Mouse (Mus musculus): ENCODE results near the gene Zc2hc1b. TPM values are rescaled to one million over a fixed set of nuclear protein-coding genes. Genes with fewer than 3 reads are reported as not detected.

The Zc2hc1b gene
- not detected in 2 replicates for polyA plus RNA-seq (2012; rRNA removed)

DNA sequence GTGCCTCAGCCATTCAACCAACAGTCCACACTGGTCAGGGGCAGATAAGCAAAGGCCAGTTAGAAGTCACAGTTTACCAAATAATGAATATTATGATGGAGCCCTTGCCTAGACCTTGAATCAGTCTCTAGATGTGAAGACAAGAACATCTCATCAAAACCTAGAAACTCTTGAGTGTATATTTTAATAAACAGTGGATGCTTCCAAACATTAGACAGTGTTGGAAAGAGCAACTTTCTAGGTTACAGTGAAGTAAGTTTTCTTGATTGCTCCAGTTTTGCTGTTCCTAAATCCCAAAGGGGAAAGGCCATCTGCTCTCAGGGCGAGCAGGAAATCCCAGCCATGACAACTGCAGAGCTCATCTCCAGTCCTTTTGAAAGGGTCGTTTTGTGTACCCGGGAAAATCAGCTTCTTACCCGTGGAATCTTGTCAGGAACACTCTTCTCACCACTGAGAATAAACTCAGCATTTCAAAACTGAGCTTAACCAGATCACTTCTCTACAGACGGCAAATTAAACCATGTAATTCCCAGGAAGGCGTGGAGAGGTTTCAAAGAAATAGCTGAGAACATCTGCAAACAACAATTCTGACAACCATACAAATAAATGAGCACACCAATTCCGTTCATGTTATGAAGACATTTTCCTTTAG lies at the start of gene Zc2hc1b:
TSS of gene Zc2hc1b (minus strand) at position 51 of the 652 bp plus-strand sequence.
- Histone ChIP-seq H3K36me3 (ENCODE audit: control insufficient read depth, insufficient read depth, low read length) (peaks cover 8% of the 10 kb centered on the region), H3K27me3 (replicated peaks; ENCODE audit: control insufficient read depth, insufficient read depth, low read length) (no peaks in the 10 kb centered on the region), H3K27ac (ENCODE audit: insufficient read depth, low read depth, low read length) (no peak within 1 kb of the TSS), H3K4me3 (ENCODE audit: insufficient read depth, low read depth, low read length) (no peak within 1 kb of the TSS), H3K4me1 (ENCODE audit: control insufficient read depth, insufficient read depth, low read length) (no peaks in the 10 kb centered on the region)
- 87% methylated on average over 7 of the region's 7 CpGs for WGBS
- no peak for DNase-seq
- no peak for TF ChIP-seq CTCF (conservative IDR thresholded peaks at IDR 0.05; ENCODE audit: insufficient read depth, insufficient read length, low read depth, low read length)
- TF ChIP-seq POLR2A (IDR thresholded peaks at IDR 0.05; ENCODE audit: low read depth, low read length) = no peak

- H3K4me3 ChIP-seq (ENCODE audit: insufficient read depth, low read depth, low read length) = no peak overlapping the region
- WGBS = 92% methylated on average over 7 of the region's 7 CpGs
Measured at GRCm38 (mm10) chr10:13225377-13226063, 47.7 kb upstream of the Zc2hc1b start.

GRCm38 (mm10) chr10:13222135-13222534 lies 44.3 kb upstream of the Zc2hc1b start:
- Histone ChIP-seq H3K4me3 (ENCODE audit: insufficient read depth, low read depth, low read length) (no peak overlapping the region), H3K4me1 (ENCODE audit: control insufficient read depth, insufficient read depth, low read length) (peaks cover 2% of the 10 kb centered on the region; the same call in 1 of the 2 replicates), H3K36me3 (ENCODE audit: control insufficient read depth, insufficient read depth, low read length) (no peaks in the 10 kb centered on the region), H3K27ac (ENCODE audit: insufficient read depth, low read depth, low read length) (no peak overlapping the region), H3K27me3 (replicated peaks; ENCODE audit: control insufficient read depth, insufficient read depth, low read length) (no peaks in the 10 kb centered on the region)
- no peak for TF ChIP-seq CTCF (conservative IDR thresholded peaks at IDR 0.05; ENCODE audit: insufficient read depth, insufficient read length, low read depth, low read length)
- no peak for TF ChIP-seq POLR2A (IDR thresholded peaks at IDR 0.05; ENCODE audit: low read depth, low read length)
- WGBS = 88% methylated on average over 3 of the region's 3 CpGs
- no peak for DNase-seq

More at GRCm38 (mm10) chr10:13225377-13226063, 47.7 kb upstream of the Zc2hc1b start:
- DNase-seq = no peak
- H3K36me3 ChIP-seq (ENCODE audit: control insufficient read depth, insufficient read depth, low read length) = no peaks in the 10 kb centered on the region; the same call in 1 of the 2 replicates
- no peak overlapping the region for H3K27ac ChIP-seq (ENCODE audit: insufficient read depth, low read depth, low read length)
- H3K27me3 ChIP-seq (replicated peaks; ENCODE audit: control insufficient read depth, insufficient read depth, low read length) = no peaks in the 10 kb centered on the region
- TF ChIP-seq CTCF (conservative IDR thresholded peaks at IDR 0.05; ENCODE audit: insufficient read depth, insufficient read length, low read depth, low read length) (no peak), POLR2A (IDR thresholded peaks at IDR 0.05; ENCODE audit: low read depth, low read length) (no peak)
- no peaks in the 10 kb centered on the region for H3K4me1 ChIP-seq (ENCODE audit: control insufficient read depth, insufficient read depth, low read length)

DNA sequence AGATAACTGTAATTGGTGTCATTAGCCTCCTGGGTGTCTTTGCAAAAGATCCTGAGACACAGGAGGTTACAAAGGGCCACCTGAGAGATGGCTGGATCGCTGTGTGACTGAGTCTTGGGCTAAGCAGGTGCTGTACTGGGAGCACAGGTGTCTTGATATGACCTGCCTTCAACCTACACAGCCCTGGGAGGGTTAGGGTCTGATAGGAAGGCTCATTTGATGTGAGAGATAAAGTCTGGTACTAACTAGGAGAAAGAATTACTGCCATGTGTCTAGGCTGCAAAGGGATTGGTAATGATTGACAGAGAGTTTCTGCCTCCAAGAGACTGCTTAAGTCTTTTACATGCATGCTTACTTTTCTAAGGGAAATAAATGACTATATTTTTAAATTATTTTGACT lies 42.2 kb upstream of the Zc2hc1b start:
- H3K36me3 ChIP-seq (ENCODE audit: control insufficient read depth, insufficient read depth, low read length) = no peaks in the 10 kb centered on the region
- no peak overlapping the region for H3K4me3 ChIP-seq (ENCODE audit: insufficient read depth, low read depth, low read length)
- WGBS = 51% methylated on average over 1 of the region's 1 CpGs
- no peak for TF ChIP-seq CTCF (conservative IDR thresholded peaks at IDR 0.05; ENCODE audit: insufficient read depth, insufficient read length, low read depth, low read length)
- no peak for TF ChIP-seq POLR2A (IDR thresholded peaks at IDR 0.05; ENCODE audit: low read depth, low read length)
- H3K27me3 ChIP-seq (replicated peaks; ENCODE audit: control insufficient read depth, insufficient read depth, low read length) = no peaks in the 10 kb centered on the region
- peaks cover 2% of the 10 kb centered on the region; the same call in 1 of the 2 replicates for H3K4me1 ChIP-seq (ENCODE audit: control insufficient read depth, insufficient read depth, low read length)
- H3K27ac ChIP-seq (ENCODE audit: insufficient read depth, low read depth, low read length) = no peak overlapping the region
- DNase-seq = peak; percentile 8

DNA sequence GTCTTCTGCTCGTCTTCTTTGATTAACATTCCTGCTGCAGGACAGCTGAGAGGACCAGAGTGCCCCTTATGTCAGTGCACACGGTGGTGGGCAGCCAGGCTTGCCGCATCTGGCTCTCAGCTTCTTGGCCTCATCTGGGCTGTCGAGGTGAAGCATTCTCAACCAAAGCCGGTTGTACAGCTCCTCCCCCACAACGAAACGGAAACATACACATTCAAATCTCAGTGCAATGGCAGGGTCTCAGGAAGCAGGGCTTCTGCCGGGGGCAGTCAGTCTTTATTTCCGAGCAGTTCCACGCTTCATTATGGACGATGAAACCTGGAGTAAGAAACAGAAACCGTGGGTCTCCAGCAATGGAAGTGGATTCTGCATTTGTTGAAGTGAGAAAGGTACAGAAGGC lies 36.1 kb upstream of the Zc2hc1b start:
- Histone ChIP-seq H3K27ac (ENCODE audit: insufficient read depth, low read depth, low read length) (no peak overlapping the region), H3K36me3 (ENCODE audit: control insufficient read depth, insufficient read depth, low read length) (no peaks in the 10 kb centered on the region), H3K27me3 (replicated peaks; ENCODE audit: control insufficient read depth, insufficient read depth, low read length) (no peaks in the 10 kb centered on the region), H3K4me3 (ENCODE audit: insufficient read depth, low read depth, low read length) (no peak overlapping the region), H3K4me1 (ENCODE audit: control insufficient read depth, insufficient read depth, low read length) (no peaks in the 10 kb centered on the region)
- 69% methylated on average over 12 of the region's 12 CpGs for WGBS
- no peak for DNase-seq
- no peak for TF ChIP-seq POLR2A (IDR thresholded peaks at IDR 0.05; ENCODE audit: low read depth, low read length)
- TF ChIP-seq CTCF (conservative IDR thresholded peaks at IDR 0.05; ENCODE audit: insufficient read depth, insufficient read length, low read depth, low read length) = no peak

DNA sequence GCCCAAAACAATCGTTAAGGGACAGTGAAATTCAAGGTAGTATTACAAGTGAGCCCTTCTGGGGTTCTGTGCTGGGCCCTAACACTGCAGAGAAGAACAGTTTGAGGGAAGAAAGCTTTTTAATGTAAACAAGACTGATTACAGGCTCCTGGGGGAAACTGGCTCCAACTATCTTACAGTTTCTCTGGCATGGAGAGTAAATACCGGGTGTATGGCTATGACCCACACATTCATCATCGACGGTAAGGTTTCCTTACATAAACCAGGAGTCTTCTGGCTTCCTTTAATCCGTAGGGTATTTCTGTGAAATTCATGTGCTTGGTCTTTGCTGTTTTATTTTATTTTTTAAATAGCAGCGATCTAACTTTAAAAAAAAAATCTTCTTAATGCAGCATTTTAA lies 35.0 kb upstream of the Zc2hc1b start:
- no peak for TF ChIP-seq CTCF (conservative IDR thresholded peaks at IDR 0.05; ENCODE audit: insufficient read depth, insufficient read length, low read depth, low read length)
- TF ChIP-seq POLR2A (IDR thresholded peaks at IDR 0.05; ENCODE audit: low read depth, low read length) = no peak
- 73% methylated on average over 6 of the region's 6 CpGs for WGBS

GRCm38 (mm10) chr10:13212326-13212725 lies 34.5 kb upstream of the Zc2hc1b start:
- DNase-seq = no peak
- TF ChIP-seq CTCF (conservative IDR thresholded peaks at IDR 0.05; ENCODE audit: insufficient read depth, insufficient read length, low read depth, low read length) (no peak), POLR2A (IDR thresholded peaks at IDR 0.05; ENCODE audit: low read depth, low read length) (no peak)
- H3K4me3 ChIP-seq (ENCODE audit: insufficient read depth, low read depth, low read length) = no peak overlapping the region
- WGBS = 88% methylated on average over 9 of the region's 9 CpGs
- H3K27me3 ChIP-seq (replicated peaks; ENCODE audit: control insufficient read depth, insufficient read depth, low read length) = no peaks in the 10 kb centered on the region
- no peak overlapping the region for H3K27ac ChIP-seq (ENCODE audit: insufficient read depth, low read depth, low read length)
- H3K4me1 ChIP-seq (ENCODE audit: control insufficient read depth, insufficient read depth, low read length) = no peaks in the 10 kb centered on the region
- H3K36me3 ChIP-seq (ENCODE audit: control insufficient read depth, insufficient read depth, low read length) = no peaks in the 10 kb centered on the region

More for the DNA sequence above, 35.0 kb upstream of the Zc2hc1b start:
- H3K27me3 ChIP-seq (replicated peaks; ENCODE audit: control insufficient read depth, insufficient read depth, low read length) = no peaks in the 10 kb centered on the region
- H3K27ac ChIP-seq (ENCODE audit: insufficient read depth, low read depth, low read length) = no peak overlapping the region
- no peak overlapping the region for H3K4me3 ChIP-seq (ENCODE audit: insufficient read depth, low read depth, low read length)
- DNase-seq = no peak
- no peaks in the 10 kb centered on the region for H3K36me3 ChIP-seq (ENCODE audit: control insufficient read depth, insufficient read depth, low read length)
- no peaks in the 10 kb centered on the region for H3K4me1 ChIP-seq (ENCODE audit: control insufficient read depth, insufficient read depth, low read length)
